Mouse (Mus musculus) intestine, embryonic 14.5 days (tissue): Measurements from ENCODE around the gene Hoxc11. TPM values are rescaled to one million over a fixed set of nuclear protein-coding genes. Genes with fewer than 3 reads are reported as not detected.
A peak's percentile ranks its signal among the peaks of the same experiment; 100 is the strongest.

Experiments
- ATAC-seq: fragments of 200-750 bp; cut with Nextera tagmentation; replicated peaks from 2 replicates; pipeline ENCODE4 v1.8.0; 2017; ENCODE audit warnings: low read depth, moderate number of reproducible peaks, moderate TSS enrichment, moderate library complexity; ENCODE audit not compliant: low FRiP score, low TSS enrichment
- DNase-seq: peaks from one replicate; pipeline ENCODE4 v3.0.0-alpha.2; 2018; ENCODE audit warnings: low spot score
- H3K27ac ChIP-seq: fragments of 300-500 bp; sonication (generic); 2 replicates; pipeline ENCODE4 v1.5.1; 2014; ENCODE audit warnings: low read depth, mild to moderate bottlenecking, control low read depth
- H3K27me3 ChIP-seq: fragments of 300-500 bp; sonication (generic); replicated peaks from 2 replicates; pipeline ENCODE4 v1.6.1; 2014; ENCODE audit warnings: low read length, control low read depth; ENCODE audit not compliant: control insufficient read depth, insufficient read depth
- H3K36me3 ChIP-seq: fragments of 300-500 bp; sonication (generic); 2 replicates; pipeline ENCODE4 v1.6.1; 2014; ENCODE audit warnings: low read length, control low read depth; ENCODE audit not compliant: control insufficient read depth, insufficient read depth
- H3K4me1 ChIP-seq: fragments of 300-500 bp; sonication (generic); replicated peaks from 2 replicates; pipeline ENCODE4 v1.6.1; 2014; ENCODE audit warnings: low read length, control low read depth, mixed read lengths; ENCODE audit not compliant: control insufficient read depth, insufficient read depth
- H3K4me2 ChIP-seq: fragments of 300-500 bp; sonication (generic); 2 replicates; pipeline ENCODE4 v1.6.1; 2014; ENCODE audit warnings: low read length
- H3K4me3 ChIP-seq: fragments of 300-500 bp; sonication (generic); 2 replicates; pipeline ENCODE4 v1.5.1; 2014; ENCODE audit warnings: low read depth, low read length, control low read depth, mixed read lengths
- H3K9ac ChIP-seq: fragments of 300-500 bp; sonication (generic); 2 replicates; pipeline ENCODE4 v1.6.1; 2014; ENCODE audit warnings: mild to moderate bottlenecking, low read length
- H3K9me3 ChIP-seq: fragments of 300-500 bp; sonication (generic); 2 replicates; pipeline ENCODE4 v1.6.1; 2016; ENCODE audit warnings: low read length, control low read depth; ENCODE audit not compliant: control insufficient read depth
- WGBS: fragments of 180-500 bp; shearing (Covaris S2); extraction: QIAGEN DNeasy Blood & Tissue Kit; methylation state at CpG from one replicate; pipeline ENCODE4 v1.1.7; 2014; 5-methylcytosine and 5-hydroxymethylcytosine counted together
- polyA plus RNA-seq: library from polyadenylated mRNA; unstranded; fragments of >200 nt; fragmentation: Nextera tagmentation; extraction: Ambion mirVana; gene quantifications from 2 replicates; pipeline ENCODE4 v1.2.1, GENCODE M21; 2014

Hoxc11 gene
- polyA plus RNA-seq, 1 experiment from 2014 or later = 0.11 TPM

- Histone ChIP-seq H3K4me1 (no peaks in the 10 kb centered on the region), H3K4me3 (no peak overlapping the region), H3K9ac (no peak overlapping the region), H3K27me3 (peaks cover 100% of the 10 kb centered on the region), H3K9me3 (no peaks in the 10 kb centered on the region), H3K4me2 (no peak overlapping the region), H3K36me3 (no peaks in the 10 kb centered on the region), H3K27ac (no peak overlapping the region)
- DNase-seq = no peak
- WGBS = 2% methylated on average over 12 of the region's 12 CpGs
- no peak for ATAC-seq
These were observed 19.8 kb upstream of the Hoxc11 start for GRCm38 (mm10) chr15:102934438-102934837.

GRCm38 (mm10) chr15:102934897-102935296 lies 19.3 kb upstream of the Hoxc11 start:
- ATAC-seq (no peak), DNase-seq (no peak)
- Histone ChIP-seq H3K9ac (no peak overlapping the region), H3K4me3 (no peak overlapping the region), H3K4me2 (no peak overlapping the region), H3K27me3 (peaks cover 100% of the 10 kb centered on the region), H3K9me3 (no peaks in the 10 kb centered on the region), H3K36me3 (no peaks in the 10 kb centered on the region), H3K4me1 (no peaks in the 10 kb centered on the region), H3K27ac (no peak overlapping the region)
- WGBS = 2% methylated on average over 27 of the region's 27 CpGs

- 2% methylated on average over 28 of the region's 31 CpGs for WGBS
- DNase-seq (no peak), ATAC-seq (no peak)
These were observed 17.8 kb upstream of the Hoxc11 start, which contains the start of gene Hoxc12 for GRCm38 (mm10) chr15:102936279-102936972. Gene Hoxc12, plus strand, starts transcription at chr15:102936757.

GRCm38 (mm10) chr15:102937036-102937666 lies 17.1 kb upstream of the Hoxc11 start:
- Histone ChIP-seq H3K9ac (no peak overlapping the region), H3K4me1 (no peaks in the 10 kb centered on the region), H3K4me2 (no peak overlapping the region), H3K4me3 (no peak overlapping the region), H3K27me3 (peaks cover 100% of the 10 kb centered on the region), H3K27ac (no peak overlapping the region), H3K9me3 (no peaks in the 10 kb centered on the region), H3K36me3 (no peaks in the 10 kb centered on the region)
- DNase-seq (peak; percentile 68), ATAC-seq (no peak)
- 1% methylated on average over 50 of the region's 50 CpGs for WGBS

More at GRCm38 (mm10) chr15:102936279-102936972, 17.8 kb upstream of the Hoxc11 start, which contains the start of gene Hoxc12:
- peaks cover 100% of the 10 kb centered on the region for H3K27me3 ChIP-seq
- no peak within 1 kb of the TSS for H3K4me2 ChIP-seq
- H3K4me1 ChIP-seq = no peaks in the 10 kb centered on the region
- no peaks in the 10 kb centered on the region for H3K36me3 ChIP-seq
- no peak within 1 kb of the TSS for H3K4me3 ChIP-seq
- no peak within 1 kb of the TSS for H3K9ac ChIP-seq
- no peaks in the 10 kb centered on the region for H3K9me3 ChIP-seq
- H3K27ac ChIP-seq = no peak within 1 kb of the TSS

DNA sequence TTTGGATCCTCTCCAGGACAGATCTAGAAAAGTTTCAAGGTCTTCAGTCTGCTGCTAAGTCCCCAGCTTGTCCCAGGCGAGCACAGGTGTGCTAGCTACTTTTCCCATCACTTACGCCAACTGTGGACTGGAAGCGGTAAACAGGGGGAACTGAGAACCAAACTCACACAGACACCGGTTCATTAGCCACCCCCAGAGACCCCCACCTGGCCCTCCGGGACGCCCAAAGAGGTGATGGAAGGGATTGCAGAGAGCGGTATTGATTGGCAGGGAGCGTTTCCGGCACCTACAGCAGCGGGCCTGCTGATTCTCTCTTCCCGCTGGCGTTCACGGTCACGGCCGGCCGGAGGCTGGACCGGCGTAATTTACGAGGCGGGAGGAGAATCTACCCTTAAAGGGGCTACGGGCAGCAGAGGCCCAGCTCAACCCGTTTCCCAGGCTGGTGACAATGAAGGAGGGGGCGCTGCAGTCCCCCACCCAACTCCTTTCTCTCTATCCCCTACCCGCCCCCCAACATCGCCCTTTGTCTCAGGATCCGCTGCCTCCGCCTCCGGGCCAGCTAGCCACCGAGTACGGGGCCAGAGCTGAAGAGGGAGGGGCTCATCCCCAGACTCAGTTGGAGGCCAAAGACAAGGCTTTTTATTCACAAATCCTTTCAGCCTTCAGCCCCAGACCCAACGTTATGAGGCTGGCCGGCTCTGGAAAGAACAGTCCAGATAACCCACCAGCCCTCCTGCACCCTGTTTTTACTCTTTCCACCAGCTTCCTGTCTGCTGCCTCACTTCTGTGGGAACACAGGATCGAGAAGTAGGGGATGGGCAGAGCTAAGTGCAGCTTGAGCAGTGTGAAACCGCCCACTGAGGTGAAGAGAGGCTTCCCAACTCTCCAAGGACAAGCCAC lies 14.7 kb upstream of the Hoxc11 start:
- H3K27ac ChIP-seq = no peak overlapping the region
- H3K4me3 ChIP-seq = no peak overlapping the region
- DNase-seq (peak; percentile 58), ATAC-seq (no peak)
- H3K4me2 ChIP-seq = no peak overlapping the region
- no peaks in the 10 kb centered on the region for H3K9me3 ChIP-seq
- WGBS = 2% methylated on average over 33 of the region's 34 CpGs
- H3K27me3 ChIP-seq = peaks cover 100% of the 10 kb centered on the region
- H3K4me1 ChIP-seq = no peaks in the 10 kb centered on the region
- H3K36me3 ChIP-seq = no peaks in the 10 kb centered on the region
- H3K9ac ChIP-seq = no peak overlapping the region

- Histone ChIP-seq H3K9me3 (no peaks in the 10 kb centered on the region), H3K4me1 (no peaks in the 10 kb centered on the region), H3K4me2 (peak overlapping the region; percentile 14; the same call in 1 of the 2 replicates), H3K27me3 (peaks cover 100% of the 10 kb centered on the region), H3K4me3 (peak overlapping the region; percentile 3; the same call in 1 of the 2 replicates), H3K36me3 (no peaks in the 10 kb centered on the region), H3K27ac (no peak overlapping the region), H3K9ac (no peak overlapping the region)
- peak; percentile 74 for DNase-seq
- no peak for ATAC-seq
- 1% methylated on average over 48 of the region's 53 CpGs for WGBS
These were observed 11.3 kb upstream of the Hoxc11 start for GRCm38 (mm10) chr15:102942739-102943467.

DNA sequence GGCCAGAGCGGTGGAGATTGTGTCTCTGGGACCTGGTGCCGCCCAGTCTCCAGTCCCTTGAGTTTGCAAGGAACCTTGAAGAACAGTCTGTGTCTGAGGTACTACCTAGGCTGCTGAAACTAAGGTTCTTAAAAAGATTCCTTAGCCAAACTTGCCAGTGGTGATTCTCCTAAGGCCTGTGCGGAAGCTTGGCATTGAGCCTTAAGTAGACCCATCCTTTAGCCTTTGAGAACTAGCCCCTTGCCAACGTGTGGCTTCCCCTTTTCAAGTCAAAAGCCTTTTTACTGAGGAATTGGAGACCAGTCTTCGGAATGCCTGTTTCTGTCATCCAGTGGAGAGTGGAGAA lies 10.8 kb upstream of the Hoxc11 start:
- no peaks in the 10 kb centered on the region for H3K36me3 ChIP-seq
- 0 out of 2 replicates have a peak overlapping the region, but pooled peaks have one; percentile 3 for H3K4me3 ChIP-seq
- 0 out of 2 replicates have a peak overlapping the region, but pooled peaks have one; percentile 14 for H3K4me2 ChIP-seq
- H3K27ac ChIP-seq = no peak overlapping the region
- no peak overlapping the region for H3K9ac ChIP-seq
- 4% methylated on average over 5 of the region's 5 CpGs for WGBS
- H3K4me1 ChIP-seq = no peaks in the 10 kb centered on the region
- H3K27me3 ChIP-seq = peaks cover 100% of the 10 kb centered on the region
- ATAC-seq = no peak
- H3K9me3 ChIP-seq = no peaks in the 10 kb centered on the region
- no peak for DNase-seq
